Mouse (Mus musculus) ES-E14 (cell line): Measurements from ENCODE around the gene Rexo5.

Experiments used
- CHD2 ChIP-seq: IDR thresholded peaks from 2 replicates; pipeline ENCODE4 v1.6.1; 2014; ENCODE audit warnings: mild to moderate bottlenecking, low read depth, low read length, inconsistent platforms
- ZC3H11A ChIP-seq: IDR thresholded peaks from 2 replicates; pipeline ENCODE4 v1.6.1; 2012; ENCODE audit warnings: low read depth, mild to moderate bottlenecking, inconsistent platforms, low read length, borderline replicate concordance

GRCm38 (mm10) chr7:119864500-119864899 lies 70.7 kb downstream of the Rexo5 start:
- TF ChIP-seq ZC3H11A (no peak), CHD2 (no peak)
